Mouse (Mus musculus) E14TG2a.4 (cell line): Measurements from ENCODE around the gene Upp2.

Source experiments
- CTCF ChIP-seq: conservative IDR thresholded peaks from 2 replicates; pipeline ENCODE4 v1.5.1; 2014; ENCODE audit warnings: low read length
- NANOG ChIP-seq: IDR thresholded peaks from 2 replicates; pipeline ENCODE4 v1.6.1; 2014; ENCODE audit warnings: borderline replicate concordance, low read length, mixed read lengths
- POU5F1 ChIP-seq: IDR thresholded peaks from 2 replicates; pipeline ENCODE4 v1.6.1; 2014; ENCODE audit warnings: low read length, borderline replicate concordance

DNA sequence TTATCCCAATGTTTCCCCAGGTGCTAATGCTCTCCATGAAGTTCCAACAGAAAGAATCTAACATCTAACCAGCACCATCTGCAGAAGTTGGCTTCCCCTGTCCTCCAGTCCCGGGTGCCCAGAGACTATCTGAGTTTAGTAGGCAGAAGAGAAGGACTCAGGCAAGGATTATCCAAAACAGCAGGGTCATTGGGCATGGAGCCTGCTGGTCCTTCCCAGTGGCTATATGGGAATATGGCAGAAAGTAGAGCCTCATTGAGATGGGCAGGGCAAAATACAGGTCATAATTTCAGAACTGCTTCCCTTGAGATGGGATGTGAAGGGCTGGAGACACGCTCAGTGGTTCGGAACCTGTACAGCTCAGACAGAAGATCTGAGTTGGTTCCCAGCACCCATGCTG, 39.3 kb upstream of the Upp2 start:
- TF ChIP-seq POU5F1 (no peak), CTCF (no peak), NANOG (no peak)
